Mouse (Mus musculus) heart, embryonic 14.5 days (tissue): ENCODE data around the gene Ripk4. TPM values are rescaled to one million over a fixed set of nuclear protein-coding genes. Genes with fewer than 3 reads are reported as not detected.

ENCODE experiments used
- ATAC-seq: fragments of 200-750 bp; cut with Nextera tagmentation; 2 replicates; pipeline ENCODE4 v1.8.0; 2017; ENCODE audit warnings: low read depth, moderate TSS enrichment; ENCODE audit not compliant: insufficient number of reproducible peaks, insufficient read depth, low FRiP score
- H3K27ac ChIP-seq, 2 experiments: fragments of 200-500 bp in 1 of 2; fragments of 300-500 bp in 1 of 2; sonication (generic) in 1 of 2; replicated peaks in 1 of 2; 2 replicates each; pipeline ENCODE4 v1.5.1; 2012 to 2014; ENCODE audit warnings: low read depth in 2 of 2, low read length in 2 of 2, control low read depth in 1 of 2, mild to moderate bottlenecking in 1 of 2, mixed read lengths in 1 of 2; ENCODE audit not compliant: control insufficient read depth in 1 of 2, insufficient read depth in 1 of 2
- H3K27me3 ChIP-seq: fragments of 300-500 bp; sonication (generic); 2 replicates; pipeline ENCODE4 v1.6.1; 2014; ENCODE audit warnings: mild to moderate bottlenecking, low read length, control low read depth; ENCODE audit not compliant: control insufficient read depth, insufficient read depth
- H3K36me3 ChIP-seq: fragments of 300-500 bp; sonication (generic); 2 replicates; pipeline ENCODE4 v1.6.1; 2014; ENCODE audit warnings: mild to moderate bottlenecking, control low read depth, low read length, mixed read lengths; ENCODE audit not compliant: control insufficient read depth, insufficient read depth
- H3K4me1 ChIP-seq, 2 experiments: fragments of 200-500 bp in 1 of 2; fragments of 300-500 bp in 1 of 2; sonication (generic) in 1 of 2; 2 replicates each; pipeline ENCODE4 v1.6.1; 2012 to 2014; ENCODE audit warnings: low read length in 2 of 2, control low read depth in 1 of 2, mixed read lengths in 1 of 2; ENCODE audit not compliant: control insufficient read depth in 2 of 2, insufficient read depth in 2 of 2
- H3K4me2 ChIP-seq: fragments of 300-500 bp; sonication (generic); 2 replicates; pipeline ENCODE4 v1.6.1; 2014; ENCODE audit warnings: mild to moderate bottlenecking, low read length
- H3K4me3 ChIP-seq, 2 experiments: fragments of 200-500 bp in 1 of 2; fragments of 300-500 bp in 1 of 2; sonication (generic) in 1 of 2; 2 replicates each; pipeline ENCODE4 v1.5.1; 2012 to 2014; ENCODE audit warnings: low read length in 2 of 2, mild to moderate bottlenecking in 2 of 2, control low read depth in 1 of 2, low read depth in 1 of 2, moderate library complexity in 1 of 2; ENCODE audit not compliant: control insufficient read depth in 1 of 2, insufficient read depth in 1 of 2
- H3K9ac ChIP-seq: fragments of 300-500 bp; sonication (generic); 2 replicates; pipeline ENCODE4 v1.6.1; 2014; ENCODE audit warnings: mild to moderate bottlenecking, low read length
- H3K9me3 ChIP-seq: fragments of 300-500 bp; sonication (generic); 2 replicates; pipeline ENCODE4 v1.6.1; 2016; ENCODE audit warnings: low read length, control low read depth; ENCODE audit not compliant: control insufficient read depth
- WGBS: fragments of 180-500 bp; shearing (Covaris S2); extraction: QIAGEN DNeasy Blood & Tissue Kit; methylation state at CpG from one replicate; pipeline ENCODE4 v1.1.7; 2014; 5-methylcytosine and 5-hydroxymethylcytosine counted together
- polyA plus RNA-seq: library from polyadenylated mRNA; unstranded; fragments of >200 nt; fragmentation: Nextera tagmentation; extraction: Ambion mirVana; gene quantifications from 2 replicates; pipeline ENCODE4 v1.2.1, GENCODE M21; 2014

Gene Ripk4
- polyA plus RNA-seq, 1 experiment from 2014 or later: 1.9 TPM

GRCm38 (mm10) chr16:97756460-97756859 lies 7.1 kb downstream of the Ripk4 start:
- Histone ChIP-seq H3K4me2 (no peak overlapping the region), H3K9ac (no peak overlapping the region), H3K9me3 (no peaks in the 10 kb centered on the region), H3K36me3 (no peaks in the 10 kb centered on the region), H3K4me3 (no peak overlapping the region), H3K27me3 (no peaks in the 10 kb centered on the region), H3K27ac (no peak overlapping the region), H3K4me1 (peaks cover 12 to 26% of the 10 kb centered on the region in 2 experiments)
- WGBS: 78% methylated on average over 2 of the region's 2 CpGs
- no peak for ATAC-seq

- H3K4me1 ChIP-seq: peaks cover 3 to 8% of the 10 kb centered on the region in 2 experiments; a peak in 1 of 4 replicates
- no peak overlapping the region for H3K9ac ChIP-seq
- H3K9me3 ChIP-seq: no peaks in the 10 kb centered on the region
- no peak overlapping the region for H3K4me2 ChIP-seq
- no peak overlapping the region for H3K4me3 ChIP-seq
- WGBS: 50% methylated on average over 3 of the region's 3 CpGs
- ATAC-seq: no peak
- H3K36me3 ChIP-seq: 0 out of 2 replicates have a peak, but pooled peaks cover 3% of the 10 kb centered on the region
- no peak overlapping the region for H3K27ac ChIP-seq
- H3K27me3 ChIP-seq: no peaks in the 10 kb centered on the region
Observed at GRCm38 (mm10) chr16:97752316-97752941, 11.2 kb downstream of the Ripk4 start.

- no peaks in the 10 kb centered on the region for H3K9me3 ChIP-seq
- no peak for ATAC-seq
- no peak overlapping the region for H3K27ac ChIP-seq
- no peak overlapping the region for H3K9ac ChIP-seq
- no peak overlapping the region for H3K4me3 ChIP-seq
- WGBS: 63% methylated on average over 8 of the region's 8 CpGs
- peaks cover 5% of the 10 kb centered on the region; the same call in 1 of the 2 replicates for H3K36me3 ChIP-seq
- no peak overlapping the region for H3K4me2 ChIP-seq
- peaks cover 3 to 8% of the 10 kb centered on the region in 2 experiments; a peak in 1 of 4 replicates for H3K4me1 ChIP-seq
- H3K27me3 ChIP-seq: no peaks in the 10 kb centered on the region
Observed at GRCm38 (mm10) chr16:97751884-97752283, 11.7 kb downstream of the Ripk4 start.

GRCm38 (mm10) chr16:97748421-97748820 lies 15.2 kb downstream of the Ripk4 start:
- Histone ChIP-seq H3K9ac (no peak overlapping the region), H3K36me3 (peaks cover 16% of the 10 kb centered on the region), H3K4me1 (peaks cover 3 to 8% of the 10 kb centered on the region in 2 experiments; a peak in 1 of 4 replicates), H3K4me3 (no peak overlapping the region), H3K27me3 (no peaks in the 10 kb centered on the region), H3K9me3 (no peaks in the 10 kb centered on the region), H3K4me2 (no peak overlapping the region), H3K27ac (no peak overlapping the region)
- 82% methylated on average over 6 of the region's 6 CpGs for WGBS
- ATAC-seq: no peak

GRCm38 (mm10) chr16:97738030-97738429 lies 25.6 kb downstream of the Ripk4 start:
- no peak overlapping the region for H3K27ac ChIP-seq
- WGBS: 77% methylated on average over 6 of the region's 6 CpGs

GRCm38 (mm10) chr16:97736562-97736961 lies 27.0 kb downstream of the Ripk4 start:
- Histone ChIP-seq H3K9ac (no peak overlapping the region), H3K9me3 (no peaks in the 10 kb centered on the region), H3K27ac (no peak overlapping the region), H3K27me3 (no peaks in the 10 kb centered on the region), H3K36me3 (no peaks in the 10 kb centered on the region), H3K4me1 (no peaks in the 10 kb centered on the region), H3K4me2 (no peak overlapping the region), H3K4me3 (no peak overlapping the region)
- ATAC-seq: no peak
- WGBS: 68% methylated on average over 2 of the region's 2 CpGs

More at GRCm38 (mm10) chr16:97738030-97738429, 25.6 kb downstream of the Ripk4 start:
- Histone ChIP-seq H3K4me3 (no peak overlapping the region), H3K4me2 (no peak overlapping the region), H3K9ac (no peak overlapping the region), H3K36me3 (no peaks in the 10 kb centered on the region), H3K9me3 (no peaks in the 10 kb centered on the region), H3K4me1 (no peaks in the 10 kb centered on the region), H3K27me3 (no peaks in the 10 kb centered on the region)
- ATAC-seq: no peak

- no peak overlapping the region for H3K9ac ChIP-seq
- no peaks in the 10 kb centered on the region for H3K9me3 ChIP-seq
- no peak for ATAC-seq
- H3K27me3 ChIP-seq: no peaks in the 10 kb centered on the region
- H3K4me2 ChIP-seq: no peak overlapping the region
- H3K27ac ChIP-seq: no peak overlapping the region
- no peak overlapping the region for H3K4me3 ChIP-seq
- H3K36me3 ChIP-seq: no peaks in the 10 kb centered on the region
- H3K4me1 ChIP-seq: no peaks in the 10 kb centered on the region
- WGBS: 71% methylated on average over 9 of the region's 9 CpGs
Observed at GRCm38 (mm10) chr16:97734760-97735322, 28.7 kb downstream of the Ripk4 start.
